Mouse (Mus musculus) myocyte (in vitro differentiated cells): ENCODE results near the gene Gm609.

Experiments used
- CEBPB ChIP-seq: IDR thresholded peaks from 2 replicates; pipeline ENCODE4 v1.6.1; 2011; ENCODE audit warnings: mild to moderate bottlenecking, moderate library complexity; ENCODE audit not compliant: poor library complexity, insufficient read depth, severe bottlenecking
- E2F4 ChIP-seq: IDR thresholded peaks from one replicate; pipeline ENCODE4 v1.6.1; 2011; ENCODE audit warnings: mild to moderate bottlenecking, control low read depth, moderate library complexity; ENCODE audit not compliant: insufficient read depth
- MAX ChIP-seq: IDR thresholded peaks from one replicate; pipeline ENCODE4 v1.6.1; 2011; ENCODE audit warnings: low read depth, mild to moderate bottlenecking, control low read depth
- POLR2A ChIP-seq: IDR thresholded peaks from one replicate; pipeline ENCODE4 v1.6.1; 2011; ENCODE audit warnings: low read depth, mild to moderate bottlenecking, control low read depth, moderate library complexity; ENCODE audit not compliant: insufficient read length
- POLR2AphosphoS2 ChIP-seq: IDR thresholded peaks from one replicate; pipeline ENCODE4 v1.6.1; 2011; ENCODE audit warnings: low read depth, control low read depth; ENCODE audit not compliant: insufficient read length
- TCF12 ChIP-seq: IDR thresholded peaks from one replicate; pipeline ENCODE4 v1.6.1; 2011; ENCODE audit warnings: mild to moderate bottlenecking, control low read depth; ENCODE audit not compliant: poor library complexity, insufficient read depth, severe bottlenecking
- USF1 ChIP-seq: IDR thresholded peaks from one replicate; pipeline ENCODE4 v1.6.1; 2011; ENCODE audit warnings: low read depth, mild to moderate bottlenecking, control low read depth, moderate library complexity

DNA sequence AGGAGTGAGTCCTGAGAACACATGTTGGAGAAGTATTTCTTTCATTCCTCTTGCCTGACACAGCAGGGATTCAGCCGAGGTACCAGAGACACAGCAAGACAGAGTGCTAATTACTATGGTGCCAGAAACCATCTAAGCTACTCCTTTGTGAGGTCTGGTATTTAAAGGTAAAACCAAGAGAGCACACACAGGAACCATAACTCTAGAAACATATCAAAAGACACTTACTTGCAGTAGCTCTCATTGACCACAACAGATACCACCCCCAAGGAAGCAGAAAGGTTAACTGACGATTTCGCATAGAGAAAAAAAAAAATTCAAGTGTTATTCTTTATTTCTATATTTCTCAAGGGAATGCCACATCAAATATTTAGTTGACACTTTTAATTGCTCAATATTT is 111.0 kb downstream of the Gm609 start:
- no peak for TF ChIP-seq E2F4
- TF ChIP-seq POLR2A, result no peak
- no peak for TF ChIP-seq MAX
- no peak for TF ChIP-seq USF1
- no peak for TF ChIP-seq TCF12
- no peak for TF ChIP-seq POLR2AphosphoS2
- TF ChIP-seq CEBPB, result no peak
